Mouse (Mus musculus) embryonic fibroblast, embryonic 13.5 days (primary cell): Measurements from ENCODE around the gene Adap1.

ENCODE experiments used
- CTCF ChIP-seq: IDR thresholded peaks from 2 replicates; pipeline ENCODE4 v1.5.1; 2011; ENCODE audit warnings: mild to moderate bottlenecking, control low read depth, low read length, moderate library complexity, borderline replicate concordance; ENCODE audit not compliant: insufficient read depth
- POLR2A ChIP-seq: IDR thresholded peaks from 2 replicates; pipeline ENCODE4 v1.6.1; 2011; ENCODE audit warnings: low read depth, mild to moderate bottlenecking, control low read depth, low read length, moderate library complexity

- TF ChIP-seq CTCF (no peak), POLR2A (peak; percentile 89)
Measured at GRCm38 (mm10) chr5:139344687-139345363, 19.4 kb upstream of the Adap1 start.
